In the genomic region with DNA sequence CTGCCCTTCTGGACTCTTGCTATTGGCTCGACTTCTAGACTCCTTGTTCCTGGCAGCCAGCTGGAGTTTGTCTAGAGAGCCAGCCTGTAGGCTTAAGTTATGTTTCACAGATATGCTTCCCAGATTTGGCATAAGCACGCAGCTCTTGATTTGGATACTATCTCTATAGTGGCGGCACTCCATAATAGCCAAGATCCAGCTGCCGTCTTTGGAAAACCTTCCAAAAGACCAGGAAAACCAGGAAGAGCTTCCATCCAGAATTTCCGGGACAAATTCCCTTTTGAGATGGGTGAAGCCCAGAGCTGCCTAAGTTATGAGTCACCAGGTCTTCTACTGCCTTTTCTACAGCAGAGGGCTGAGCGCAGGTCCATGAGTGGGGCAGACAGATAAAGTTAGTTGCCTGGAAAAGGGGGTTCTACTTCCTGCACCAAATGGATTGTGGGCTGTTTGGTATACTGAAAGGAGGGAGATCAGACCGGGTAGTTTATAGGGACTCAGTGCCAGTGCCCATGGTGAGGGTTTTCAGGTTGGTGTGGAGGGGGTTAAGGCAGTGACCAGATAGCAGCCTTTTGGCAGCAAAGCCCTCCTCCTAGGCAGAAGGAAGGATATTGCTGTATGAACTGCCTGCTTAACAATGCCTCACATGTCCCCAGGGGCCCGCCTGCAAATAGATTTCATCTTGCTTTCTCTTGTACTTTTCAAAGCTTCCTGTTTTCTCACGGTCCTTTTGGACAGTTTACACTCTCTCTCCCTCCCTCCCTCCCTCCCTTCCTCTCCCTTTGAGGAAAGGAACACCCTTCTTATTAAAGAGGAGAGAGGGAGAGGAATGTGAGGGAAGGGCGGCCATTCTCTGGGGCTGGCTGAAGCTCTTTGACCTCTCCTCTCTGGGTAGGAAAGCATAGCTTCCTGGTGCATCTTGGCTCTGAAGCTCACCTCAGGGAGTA, we compare ENCODE assay signal across 9 mouse cellular contexts. TPM values are rescaled to one million over a fixed set of nuclear protein-coding genes. Genes with fewer than 3 reads are reported as not detected.
DNase-seq lines count a peak whose midpoint lies in the region; ATAC-seq and TF ChIP-seq lines count a peak whose summit lies in the region.
"Had no signal": no experiment of that assay in that cellular context is flagged by ENCODE, and none has a peak within 500 bp of the region (broad histone marks: within the 10 kb centered on the region; RNA-seq: fewer than 3 reads in every experiment).

No protein-coding gene starts in this region.

- intact Hi-C loops in left cerebral cortex, postnatal 4 days (cut with DNase I): no loop called here

- H3K4me2 ChIP-seq in forebrain, postnatal 0 days (ENCODE audit: low read depth): 0 out of 2 replicates have a peak overlapping the region, but pooled peaks have one; percentile 3
- no peak overlapping the region for H3K4me2 ChIP-seq in hindbrain, embryonic 12.5 days (replicated peaks)
- H3K4me2 ChIP-seq in midbrain, embryonic 14.5 days (ENCODE audit: low read length): no peak overlapping the region

- H3K9me3 ChIP-seq in forebrain, postnatal 0 days (ENCODE audit: low read length): no peaks in the 10 kb centered on the region
- H3K9me3 ChIP-seq in hindbrain, embryonic 12.5 days (replicated peaks): no peaks in the 10 kb centered on the region
- H3K9me3 ChIP-seq in midbrain, embryonic 14.5 days (ENCODE audit: control insufficient read depth, low read length): no peaks in the 10 kb centered on the region

- TF ChIP-seq CTCF in forebrain, postnatal 0 days (IDR thresholded peaks at IDR 0.05; ENCODE audit: low read depth): no peak

- peak overlapping the region; percentile 37 for H3K27ac ChIP-seq in forebrain, postnatal 0 days (ENCODE audit: low read depth, low read length)
- H3K27ac ChIP-seq in hindbrain, embryonic 12.5 days: peak overlapping the region; percentile 62; the same call in 1 of the 2 replicates
- H3K27ac ChIP-seq in midbrain, embryonic 14.5 days (replicated peaks; ENCODE audit: low read depth, low read length): peak overlapping the region; percentile 50; the same call in 1 of the 2 replicates
- H3K27ac ChIP-seq: macrophage had no signal

- H3K27me3 ChIP-seq in forebrain, postnatal 0 days (ENCODE audit: insufficient read depth, low read length): no peaks in the 10 kb centered on the region
- no peaks in the 10 kb centered on the region for H3K27me3 ChIP-seq in hindbrain, embryonic 12.5 days
- no peaks in the 10 kb centered on the region for H3K27me3 ChIP-seq in midbrain, embryonic 14.5 days (ENCODE audit: control insufficient read depth, insufficient read depth, low read length)

- peaks cover 3% of the 10 kb centered on the region; the same call in 1 of the 2 replicates for H3K4me1 ChIP-seq in forebrain, postnatal 0 days (ENCODE audit: insufficient read depth)
- peaks cover 21% of the 10 kb centered on the region for H3K4me1 ChIP-seq in hindbrain, embryonic 12.5 days
- H3K4me1 ChIP-seq in midbrain, embryonic 14.5 days (ENCODE audit: control insufficient read depth, insufficient read depth, low read length): peaks cover 11% of the 10 kb centered on the region

- no peaks in the 10 kb centered on the region for H3K36me3 ChIP-seq in forebrain, postnatal 0 days (ENCODE audit: insufficient read depth)
- no peaks in the 10 kb centered on the region for H3K36me3 ChIP-seq in hindbrain, embryonic 12.5 days
- H3K36me3 ChIP-seq in midbrain, embryonic 14.5 days (ENCODE audit: control insufficient read depth, insufficient read depth, low read length): no peaks in the 10 kb centered on the region

- H3K4me3 ChIP-seq in forebrain, postnatal 0 days (ENCODE audit: low read depth, low read length): no peak overlapping the region
- H3K4me3 ChIP-seq in hindbrain, embryonic 12.5 days: no peak overlapping the region
- H3K4me3 ChIP-seq in midbrain, embryonic 14.5 days (replicated peaks; ENCODE audit: low read depth, low read length): no peak overlapping the region

- 53% methylated on average over 10 of the region's 10 CpGs for WGBS in forebrain, postnatal 0 days
- WGBS in hindbrain, embryonic 12.5 days: 61% methylated on average over 10 of the region's 10 CpGs
- 72% methylated on average over 10 of the region's 10 CpGs for WGBS in midbrain, embryonic 14.5 days

- ATAC-seq in forebrain, postnatal 0 days: peak; percentile 81
- no peak for ATAC-seq in hindbrain, embryonic 12.5 days (ENCODE audit: low FRiP score)
- ATAC-seq in midbrain, embryonic 14.5 days (ENCODE audit: low FRiP score, low TSS enrichment): no peak

- peak; percentile 26 for DNase-seq in right cerebral cortex, postnatal 25 days
- DNase-seq in right cerebral cortex, postnatal 4 days: no peak
- DNase-seq in forebrain, postnatal 0 days: peak; percentile 67
- DNase-seq in left cerebral cortex, postnatal 4 days: peak; percentile 37
- peak; percentile 68 for DNase-seq in midbrain, embryonic 14.5 days
- no peak for DNase-seq in layer of hippocampus, adult 9-10 months (ENCODE audit: low spot score)
- DNase-seq in thymus, postnatal 14 days: no peak

- no peak overlapping the region for H3K9ac ChIP-seq in forebrain, postnatal 0 days
- H3K9ac ChIP-seq in hindbrain, embryonic 12.5 days: no peak overlapping the region
- H3K9ac ChIP-seq in midbrain, embryonic 14.5 days (replicated peaks; ENCODE audit: low read length): no peak overlapping the region

RNA-seq across cellular contexts. Expression of gene Zfp366, which starts 53.9 kb away (rescaled TPM):
- 1.8 and 3.0 TPM in 2 replicates for total RNA-seq in forebrain, postnatal 0 days (2014; rRNA removed)
- polyA plus RNA-seq in forebrain, postnatal 0 days (2015; fragmentation: Nextera tagmentation; extraction: Ambion mirVana): 0.41 and 0.47 TPM in 2 replicates
- 0.37 and 0.63 TPM in 2 replicates for polyA plus RNA-seq in hindbrain, embryonic 12.5 days (2016; fragmentation: Nextera tagmentation; extraction: Ambion mirVana)
- 1 to 10 TPM; 4.3 to 4.7 TPM for total RNA-seq in left cerebral cortex, postnatal 4 days (2021)
- polyA plus RNA-seq in midbrain, embryonic 14.5 days (2014; fragmentation: Nextera tagmentation; extraction: Ambion mirVana): 0.43 and 0.79 TPM in 2 replicates

Comparison
In these comparisons a context has a peak if more than half of its experiments do, and no peak if none do; other contexts are left out.
1. DNase-seq: peak in right cerebral cortex, postnatal 25 days (single experiment), forebrain, postnatal 0 days (single experiment), left cerebral cortex, postnatal 4 days (single experiment) and midbrain, embryonic 14.5 days (single experiment); none in right cerebral cortex, postnatal 4 days (single experiment), layer of hippocampus, adult 9-10 months (single experiment) and thymus, postnatal 14 days (single experiment).
2. Peak in every context shown above with its lines, with median percentiles within 50 percentile points of each other: H3K27ac ChIP-seq.